Mouse (Mus musculus) spleen, postnatal 10 days (tissue): ENCODE results near the gene Adgrl2.
A peak's percentile ranks its signal among the peaks of the same experiment; 100 is the strongest.

Experiments used
- DNase-seq, 2 experiments: peaks; one replicate each; pipeline ENCODE4 v3.0.0; 2021 to 2022; ENCODE audit warnings: low spot score in 2 of 2

Adgrl2 gene

GRCm38 (mm10) chr3:148990531-148991003 is at the start of gene Adgrl2:
Adgrl2 (minus strand) TSS chr3:148990555.
- no peak for DNase-seq

- no peak for DNase-seq
Measured at GRCm38 (mm10) chr3:149038771-149039170, 48.4 kb upstream of the Adgrl2 start.

GRCm38 (mm10) chr3:149019925-149020324 is 29.6 kb upstream of the Adgrl2 start:
- no peak for DNase-seq

- no peak for DNase-seq
Measured at GRCm38 (mm10) chr3:149009311-149009710, 19.0 kb upstream of the Adgrl2 start.

GRCm38 (mm10) chr3:149008634-149009023 is 18.3 kb upstream of the Adgrl2 start:
- DNase-seq, result no peak

GRCm38 (mm10) chr3:149007860-149008633 is 17.7 kb upstream of the Adgrl2 start:
- no peak for DNase-seq

GRCm38 (mm10) chr3:149001364-149001763 is 11.0 kb upstream of the Adgrl2 start:
- no peak for DNase-seq

- no peak for DNase-seq
Measured at GRCm38 (mm10) chr3:148998661-148999060, 8.3 kb upstream of the Adgrl2 start.

GRCm38 (mm10) chr3:148991056-148991455 is 701 bp upstream of the Adgrl2 start:
- no peak for DNase-seq

GRCm38 (mm10) chr3:148989818-148990530 is 381 bp downstream of the Adgrl2 start:
- peak; percentile 14 to 40 for DNase-seq

GRCm38 (mm10) chr3:148988996-148989817 is 1.1 kb downstream of the Adgrl2 start:
- peak; percentile 41 to 65 for DNase-seq

GRCm38 (mm10) chr3:148988293-148988995 is 1.9 kb downstream of the Adgrl2 start:
- peak; percentile 28 to 32 for DNase-seq

- DNase-seq, result peak; percentile 28 to 63
Measured at GRCm38 (mm10) chr3:148987591-148988292, 2.6 kb downstream of the Adgrl2 start.

- peak in 1 of 2 experiments; percentile 16 for DNase-seq
Measured at GRCm38 (mm10) chr3:148986894-148987590, 3.3 kb downstream of the Adgrl2 start.

GRCm38 (mm10) chr3:148986296-148986893 is 4.0 kb downstream of the Adgrl2 start:
- no peak for DNase-seq

GRCm38 (mm10) chr3:148984326-148984725 is 6.0 kb downstream of the Adgrl2 start:
- DNase-seq, result no peak

- DNase-seq, result no peak
Measured at GRCm38 (mm10) chr3:148982370-148982769, 8.0 kb downstream of the Adgrl2 start.

- no peak for DNase-seq
Measured at GRCm38 (mm10) chr3:148981776-148982175, 8.6 kb downstream of the Adgrl2 start.

GRCm38 (mm10) chr3:148978541-148978940 is 11.8 kb downstream of the Adgrl2 start:
- DNase-seq, result no peak

- DNase-seq, result no peak
Measured at GRCm38 (mm10) chr3:148977838-148978237, 12.5 kb downstream of the Adgrl2 start.
